Mouse (Mus musculus): ENCODE data around the gene Tas2r137.
A peak's percentile ranks its signal among the peaks of the same experiment; 100 is the strongest.

Gene Tas2r137

DNA sequence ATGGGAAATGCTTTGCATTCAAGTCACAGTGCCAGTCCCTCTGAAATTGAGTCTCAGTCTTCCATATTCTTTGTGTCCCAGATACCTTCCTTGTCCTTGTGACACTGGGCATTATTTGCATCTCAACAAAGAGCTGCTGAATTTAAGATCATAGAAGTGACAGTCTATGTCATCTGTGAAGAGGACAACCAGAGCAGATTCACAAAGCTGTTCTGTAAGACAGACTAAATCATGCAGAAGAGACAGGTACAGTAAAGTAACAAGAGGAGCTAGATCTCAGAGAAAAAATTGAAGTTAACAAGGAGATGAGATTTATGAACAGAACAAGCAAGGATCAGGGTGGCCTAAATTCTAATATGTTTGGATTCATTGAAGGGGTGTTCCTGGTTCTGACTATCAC lies at the start of gene Tas2r137:
Gene Tas2r137, plus strand, starts transcription at position 301 of the 400 bp plus-strand sequence.
- DNase-seq: no peak

DNA sequence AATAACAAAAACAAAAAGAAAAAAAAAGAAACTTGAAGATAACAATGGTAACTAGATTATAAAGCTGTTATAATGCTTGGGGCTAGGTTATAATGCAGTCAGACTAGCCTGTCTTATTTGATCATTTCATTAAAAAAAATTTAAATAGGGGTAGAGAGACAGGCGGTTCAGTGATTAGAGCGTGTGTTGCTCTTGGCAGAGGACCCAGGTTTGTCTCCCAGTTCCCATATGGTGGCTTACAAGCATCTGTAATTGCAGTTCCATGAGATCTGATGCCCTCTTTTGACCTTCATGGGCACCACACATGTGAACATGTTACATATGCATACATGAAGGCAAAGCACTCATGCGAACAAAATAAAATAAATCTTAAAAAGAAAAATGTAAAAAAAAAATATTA lies 49.8 kb upstream of the Tas2r137 start:
- no peak for DNase-seq

DNA sequence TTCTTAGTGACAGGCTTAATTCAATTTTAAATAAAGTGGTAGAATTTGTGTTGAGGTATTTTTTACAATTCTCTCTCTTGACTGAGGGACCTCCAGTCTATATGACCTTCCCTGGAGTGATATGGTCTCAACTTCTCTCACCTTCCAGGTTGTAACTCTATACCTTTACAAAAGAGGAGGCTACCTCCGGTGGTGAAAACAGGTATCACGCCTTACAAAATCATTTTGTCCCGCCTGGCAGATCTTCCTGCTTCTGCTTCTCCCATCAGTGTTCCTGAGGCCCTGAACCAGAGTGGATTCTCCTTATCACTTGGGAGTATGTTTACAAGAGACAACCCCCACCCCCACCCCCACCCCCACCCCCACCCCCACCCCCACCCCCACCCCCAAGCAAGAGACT lies 49.3 kb upstream of the Tas2r137 start:
- peak in 1 of 2 experiments; percentile 47 for DNase-seq

DNA sequence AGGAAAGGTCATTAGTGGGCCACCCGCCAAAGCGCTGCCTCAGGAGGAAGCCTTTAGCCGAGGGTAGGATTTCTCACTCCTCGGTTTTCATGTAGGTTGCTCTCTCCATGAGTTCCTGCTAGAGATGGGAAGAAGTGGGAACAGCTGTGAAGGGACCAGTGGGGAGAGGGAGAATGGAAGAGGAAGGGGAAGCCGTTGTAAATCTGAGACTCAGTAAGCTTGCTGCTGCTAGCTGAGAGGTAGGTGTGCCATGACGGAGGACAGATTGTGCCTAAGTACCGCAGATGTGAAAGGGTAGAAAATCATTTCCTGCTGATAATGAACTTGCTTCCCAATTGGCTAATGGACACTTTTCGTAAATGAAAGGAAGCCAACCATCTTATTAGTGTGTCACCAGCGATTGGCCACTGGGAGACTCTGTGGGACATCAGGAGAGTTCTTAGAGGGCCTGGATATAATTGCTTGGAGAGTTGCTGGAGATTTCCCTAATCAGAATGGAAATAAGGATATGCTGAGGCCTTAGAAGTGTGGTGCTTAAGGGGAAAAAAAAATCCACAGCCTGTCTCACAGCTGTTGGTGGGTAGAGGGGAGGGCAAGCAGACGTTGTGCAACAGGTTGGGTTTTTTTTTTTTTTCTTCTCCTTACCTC lies 47.6 kb upstream of the Tas2r137 start:
- no peak for DNase-seq

DNA sequence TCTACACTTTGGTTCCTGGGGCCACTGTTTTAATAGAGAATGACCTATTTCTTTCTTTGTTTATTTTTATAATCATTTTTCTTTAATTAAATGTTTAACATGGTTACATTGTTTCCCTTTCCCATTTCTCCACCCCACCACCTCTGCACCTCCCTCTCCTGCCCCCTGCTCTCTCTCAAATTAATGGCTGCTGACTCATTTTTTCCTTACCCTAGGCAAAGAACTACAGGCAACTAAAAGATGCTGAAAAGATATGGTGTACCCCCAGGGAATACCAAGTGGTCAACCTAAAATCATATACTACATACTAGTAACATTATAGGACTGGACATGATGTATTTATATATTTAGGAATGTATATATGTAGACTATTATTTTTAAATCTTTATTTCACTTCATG lies 42.4 kb upstream of the Tas2r137 start:
- no peak for DNase-seq

DNA sequence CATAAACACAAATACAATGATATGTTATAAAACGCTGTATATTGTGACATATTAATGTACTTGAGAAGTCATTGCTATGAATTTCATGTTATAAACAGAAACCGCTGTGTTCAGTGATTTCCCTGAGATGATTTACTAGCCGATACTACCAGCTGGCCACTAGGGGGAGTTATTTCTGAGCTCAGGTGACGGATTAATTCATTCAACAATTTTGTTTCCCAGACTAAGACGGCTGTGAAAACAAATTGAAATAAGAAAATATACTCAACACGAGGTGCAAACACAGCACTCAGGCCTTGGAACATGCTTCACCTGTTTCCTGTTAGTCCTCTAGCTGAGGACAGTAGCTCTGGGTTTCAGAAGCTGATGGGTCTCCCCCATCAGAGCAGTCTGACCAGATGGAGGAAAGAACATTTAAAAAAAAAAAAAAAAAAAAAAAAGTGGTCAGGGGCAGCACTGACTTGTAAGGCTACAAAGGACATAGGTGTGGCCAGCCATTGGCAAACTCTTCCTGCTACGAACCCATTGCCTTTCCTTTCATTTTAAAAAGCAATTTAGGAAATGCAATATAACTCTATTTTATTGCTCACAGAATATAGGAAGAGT lies 36.5 kb upstream of the Tas2r137 start:
- no peak for DNase-seq

DNA sequence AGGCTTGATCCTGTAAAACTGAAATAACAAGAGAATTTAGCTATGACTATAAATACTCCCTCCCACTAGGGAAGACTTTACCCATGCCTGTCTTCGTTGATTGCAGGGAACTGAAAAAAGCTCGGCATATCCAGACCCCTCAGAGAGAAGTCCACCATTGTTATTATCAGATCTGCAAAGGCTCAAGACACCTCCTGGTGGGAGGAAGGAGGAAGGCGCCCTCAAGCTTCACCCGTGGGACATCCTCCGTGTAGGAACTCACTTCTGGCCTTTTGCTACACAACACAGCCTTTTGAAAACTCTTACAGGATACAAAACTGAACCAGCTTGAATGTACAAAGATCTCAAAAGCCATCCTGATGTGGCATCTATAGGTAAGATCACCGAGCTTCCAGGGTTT lies 25.3 kb upstream of the Tas2r137 start:
- no peak for DNase-seq

DNA sequence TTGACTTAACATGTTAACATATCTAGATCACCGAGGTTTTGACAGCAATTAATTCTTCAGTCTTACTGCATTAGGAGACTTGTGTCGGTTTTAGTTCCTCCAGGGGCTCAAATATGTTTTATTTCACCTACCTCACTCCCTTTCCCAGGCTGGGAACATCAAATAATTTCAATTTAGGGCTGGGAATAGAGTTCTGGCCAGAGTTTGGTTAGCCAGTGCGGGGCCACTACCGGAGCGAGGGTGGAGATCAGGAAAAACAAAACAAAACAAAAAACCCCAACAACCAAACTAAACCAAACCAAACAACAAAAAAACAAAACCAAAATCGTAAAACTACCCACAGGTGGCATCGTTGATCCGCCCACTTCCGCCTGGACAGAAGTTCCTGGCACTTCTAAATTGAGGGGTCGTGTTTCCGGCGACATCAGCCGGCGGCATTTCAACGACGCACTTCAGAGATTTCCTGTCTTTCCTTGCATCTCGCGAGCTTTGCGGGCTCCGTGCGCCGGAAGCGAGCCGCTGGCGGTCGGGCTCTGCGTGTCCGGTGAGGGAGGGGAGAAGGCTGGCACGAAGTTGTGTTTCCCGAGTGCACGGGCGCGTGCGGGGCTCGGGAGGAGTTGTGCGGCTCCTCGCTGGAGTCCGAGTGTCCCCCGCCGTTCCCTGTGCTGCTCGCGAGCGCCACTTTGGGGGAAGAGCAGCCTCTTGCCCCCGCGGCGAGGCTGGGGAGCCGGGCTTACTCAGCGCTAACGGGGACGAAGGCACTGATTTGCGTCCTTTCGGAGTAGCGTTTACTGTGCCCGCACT lies 19.9 kb upstream of the Tas2r137 start, which contains the start of gene Ssbp1:
Gene Ssbp1, plus strand, starts transcription at position 437 of the 804 bp plus-strand sequence.
- peak; percentile 92 to 94 for DNase-seq

DNA sequence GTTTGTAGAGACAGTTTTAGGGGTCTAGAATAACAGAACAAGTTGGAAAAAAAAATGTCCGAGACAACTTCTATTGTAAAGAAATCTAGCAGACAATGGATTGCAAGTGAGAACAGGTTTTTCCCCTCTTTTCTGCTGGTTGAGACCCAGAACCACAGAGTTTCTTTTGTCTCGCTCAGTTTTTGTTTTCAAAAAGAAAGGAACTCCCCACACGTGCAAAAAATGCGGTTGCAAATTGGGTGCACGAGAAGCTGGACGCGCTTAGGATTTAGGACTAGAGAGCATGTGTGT lies 19.4 kb upstream of the Tas2r137 start:
- DNase-seq: peak in 1 of 2 experiments; percentile 5

DNA sequence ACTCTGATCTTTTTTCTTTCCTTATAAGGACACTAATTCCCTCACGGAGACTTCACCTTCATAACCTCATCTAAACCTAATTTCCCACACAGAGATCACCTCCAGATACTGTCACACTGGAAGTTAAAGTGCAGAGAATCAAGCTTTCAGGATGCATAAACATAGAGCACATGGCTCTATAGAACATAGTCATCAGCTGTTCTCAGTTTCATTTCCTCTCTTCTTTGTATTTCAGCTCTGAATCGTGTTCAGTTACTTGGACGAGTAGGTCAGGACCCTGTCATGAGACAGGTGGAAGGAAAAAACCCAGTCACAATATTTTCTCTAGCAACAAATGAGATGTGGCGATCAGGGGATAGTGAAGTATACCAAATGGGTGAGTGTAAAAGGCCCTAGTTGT lies 14.9 kb upstream of the Tas2r137 start:
- DNase-seq: no peak

DNA sequence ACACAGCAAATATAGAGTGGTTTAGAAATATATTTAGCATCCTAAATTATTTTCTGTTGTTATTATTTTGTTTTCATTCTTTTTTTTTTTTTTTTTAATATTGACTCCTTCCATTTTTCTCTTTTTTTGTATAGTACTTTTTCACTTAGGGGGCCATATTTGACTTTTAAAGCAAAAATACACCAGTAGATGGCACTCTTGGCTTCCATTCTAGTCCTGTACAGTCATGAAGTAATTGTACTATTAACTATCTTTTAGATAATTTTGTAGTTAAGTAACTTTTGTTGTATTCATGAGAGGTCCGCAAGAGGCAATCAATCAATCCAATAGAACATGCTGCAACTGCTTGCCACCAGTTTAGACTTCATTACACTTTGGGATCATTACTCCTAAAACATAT lies 11.3 kb upstream of the Tas2r137 start:
- no peak for DNase-seq

DNA sequence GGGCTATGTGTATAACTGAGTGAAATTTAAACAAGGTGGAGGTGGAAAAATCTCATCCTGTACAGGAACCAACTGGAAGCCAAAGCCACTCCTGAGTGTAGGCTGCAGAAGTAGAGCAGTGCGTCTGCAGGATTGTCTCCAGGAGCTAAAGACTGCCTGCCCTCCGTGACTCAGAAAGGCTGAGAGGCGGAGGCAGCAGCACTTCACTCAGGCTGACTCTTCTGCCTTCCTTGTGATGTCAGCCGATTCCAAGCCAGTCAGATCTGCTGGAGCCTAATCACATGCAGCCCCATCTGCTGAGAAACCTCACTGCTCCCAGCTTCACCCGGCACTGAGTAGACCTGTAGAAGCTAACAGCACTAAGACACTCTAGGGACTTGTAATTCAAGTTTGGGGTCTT lies 8.7 kb upstream of the Tas2r137 start:
- DNase-seq: no peak

DNA sequence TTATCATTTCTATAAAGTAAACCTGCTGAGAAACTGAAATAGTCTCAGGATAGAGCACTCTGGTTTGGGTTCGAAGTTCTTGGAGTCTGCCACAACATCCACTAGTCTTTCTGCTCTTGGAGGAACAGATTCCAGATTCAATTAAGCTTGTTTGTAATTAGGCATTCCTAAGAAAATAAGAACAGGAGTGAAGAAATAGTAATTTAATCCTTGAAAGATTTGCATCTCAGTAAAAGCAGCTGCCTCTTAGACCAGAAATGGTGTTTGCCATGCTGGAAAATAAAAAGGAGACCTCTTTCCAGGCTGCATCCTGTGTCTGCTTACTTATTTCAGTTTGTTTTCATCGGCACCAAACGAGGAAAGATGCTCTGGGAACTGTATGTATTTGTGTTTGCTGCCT lies 2.2 kb downstream of the Tas2r137 start, which contains the start of gene Tas2r108:
Gene Tas2r108, plus strand, starts transcription at position 301 of the 400 bp plus-strand sequence.
- DNase-seq: no peak

DNA sequence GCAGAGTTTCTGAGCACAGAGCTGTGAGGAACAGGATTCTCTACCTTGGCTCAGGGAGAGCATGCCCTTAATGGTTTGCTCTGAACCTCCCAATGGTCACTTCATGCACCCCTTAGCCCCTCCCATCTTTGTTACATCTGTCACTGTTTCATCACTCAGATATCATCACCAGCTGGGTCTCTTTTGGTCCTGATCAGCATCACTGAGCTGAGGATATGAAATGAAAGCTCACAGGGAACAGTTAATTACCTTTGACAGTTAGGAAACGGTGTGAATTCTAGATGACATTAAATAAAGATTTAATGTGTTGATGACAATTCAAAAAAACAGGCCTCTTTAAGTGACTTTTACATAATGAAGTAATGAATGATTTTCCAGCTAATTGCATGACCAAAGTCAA lies 28.4 kb downstream of the Tas2r137 start, which contains the start of gene Prss37:
Gene Prss37, minus strand, starts transcription at position 101 of the 400 bp plus-strand sequence.
- DNase-seq: no peak
